Mouse (Mus musculus) ovary, postnatal 14 days (tissue): ENCODE results near the gene Ovol3.
"Not testable (repeated sequence)": the region's sequence is repeated elsewhere in the genome, so short reads cannot be mapped to it uniquely, and the experiment has no call there.

Source experiments
- DNase-seq: peaks from one replicate; pipeline ENCODE4 v3.0.0; 2022; ENCODE audit warnings: low spot score

Ovol3 gene

GRCm38 (mm10) chr7:30224206-30224605, 11.3 kb downstream of the Ovol3 start:
- no peak for DNase-seq

DNA sequence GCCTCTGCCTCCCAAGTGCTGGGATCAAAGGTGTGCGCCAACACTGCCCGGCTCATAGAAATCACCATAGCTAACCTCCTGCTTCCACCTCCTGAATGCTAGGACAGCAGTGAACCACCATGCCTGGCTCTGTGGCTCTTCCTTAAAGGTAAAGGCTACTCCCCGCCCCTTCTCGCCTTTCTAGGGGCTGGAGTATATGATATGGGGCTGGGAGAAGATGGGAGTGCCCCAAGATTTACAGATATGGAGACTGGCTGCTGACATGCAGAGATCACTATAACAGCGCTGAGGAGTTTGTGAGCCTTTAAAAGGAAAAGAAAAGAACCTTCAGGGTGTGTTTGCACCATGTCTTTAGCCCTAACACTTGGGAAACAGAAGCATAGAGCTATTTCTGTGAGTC, 13.3 kb downstream of the Ovol3 start:
- DNase-seq, result no peak

GRCm38 (mm10) chr7:30221433-30221832, 14.1 kb downstream of the Ovol3 start:
- no peak for DNase-seq

DNA sequence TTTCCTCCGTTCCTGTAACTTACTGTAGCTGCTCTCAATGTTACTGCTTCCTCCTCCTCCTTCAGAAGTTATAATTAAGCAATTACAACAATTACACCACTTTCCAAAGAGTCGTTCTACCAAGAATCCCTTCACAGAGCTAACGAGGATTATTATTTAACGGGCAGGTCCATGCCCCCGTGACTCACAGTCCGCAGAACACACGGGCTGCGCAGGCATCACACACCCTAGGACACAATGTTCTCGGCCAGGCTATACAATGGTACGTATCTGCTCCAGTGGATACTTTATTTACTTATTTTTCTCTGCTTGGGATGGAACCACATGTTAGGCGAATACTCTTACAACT, 15.5 kb downstream of the Ovol3 start:
- DNase-seq, result no peak

- DNase-seq, result peak; percentile 46
These were observed 16.1 kb downstream of the Ovol3 start for GRCm38 (mm10) chr7:30219293-30220007.

DNA sequence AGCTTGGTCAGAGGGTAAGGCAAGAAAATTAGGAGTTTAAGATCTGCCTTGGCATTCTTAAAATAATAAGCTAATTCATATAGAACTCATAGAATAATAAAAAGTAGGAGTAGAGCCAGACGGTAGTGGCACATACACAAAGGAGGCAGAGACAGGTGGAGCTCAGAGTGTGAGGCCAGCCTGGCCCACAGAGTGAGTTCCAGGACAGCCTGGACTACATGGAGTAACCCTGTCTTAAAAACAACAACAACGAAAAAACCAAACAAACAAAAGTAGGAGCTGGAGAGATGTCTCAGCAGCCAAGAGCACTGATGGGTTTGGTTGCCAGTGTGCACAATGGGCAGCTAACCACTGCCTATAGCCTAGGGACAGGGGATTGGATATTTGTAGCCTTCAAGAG, 18.2 kb downstream of the Ovol3 start:
- no peak for DNase-seq

GRCm38 (mm10) chr7:30216723-30217151, 18.8 kb downstream of the Ovol3 start:
- peak; percentile 58 for DNase-seq

GRCm38 (mm10) chr7:30215875-30216274, 19.6 kb downstream of the Ovol3 start:
- DNase-seq, result no peak

GRCm38 (mm10) chr7:30213881-30214280, 21.6 kb downstream of the Ovol3 start:
- no peak for DNase-seq

- no peak for DNase-seq
These were observed 24.5 kb downstream of the Ovol3 start for GRCm38 (mm10) chr7:30211025-30211424.

GRCm38 (mm10) chr7:30206364-30206763, 29.2 kb downstream of the Ovol3 start:
- not testable (repeated sequence) for DNase-seq

- DNase-seq, result peak; percentile 66
These were observed 30.1 kb downstream of the Ovol3 start for GRCm38 (mm10) chr7:30205383-30205782.

DNA sequence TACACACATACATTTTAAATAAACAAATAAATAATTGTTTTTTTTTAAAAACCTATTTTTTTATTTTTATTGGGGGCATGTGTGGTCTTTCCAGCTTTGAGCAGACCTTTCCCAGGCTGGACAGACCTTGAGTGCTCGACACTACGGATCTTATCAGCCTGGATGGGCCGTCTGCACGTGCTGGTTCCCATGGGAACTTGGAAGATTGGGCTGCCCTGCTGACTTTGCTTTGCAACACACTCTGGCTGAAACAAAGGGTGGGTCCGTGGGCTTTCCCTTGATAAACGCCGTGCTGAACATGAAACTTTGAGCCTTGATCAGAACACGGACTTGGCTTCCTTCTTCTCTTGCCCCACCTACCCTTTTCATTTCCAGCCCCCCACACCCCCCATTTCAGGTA, 31.1 kb downstream of the Ovol3 start:
- DNase-seq, result no peak

DNA sequence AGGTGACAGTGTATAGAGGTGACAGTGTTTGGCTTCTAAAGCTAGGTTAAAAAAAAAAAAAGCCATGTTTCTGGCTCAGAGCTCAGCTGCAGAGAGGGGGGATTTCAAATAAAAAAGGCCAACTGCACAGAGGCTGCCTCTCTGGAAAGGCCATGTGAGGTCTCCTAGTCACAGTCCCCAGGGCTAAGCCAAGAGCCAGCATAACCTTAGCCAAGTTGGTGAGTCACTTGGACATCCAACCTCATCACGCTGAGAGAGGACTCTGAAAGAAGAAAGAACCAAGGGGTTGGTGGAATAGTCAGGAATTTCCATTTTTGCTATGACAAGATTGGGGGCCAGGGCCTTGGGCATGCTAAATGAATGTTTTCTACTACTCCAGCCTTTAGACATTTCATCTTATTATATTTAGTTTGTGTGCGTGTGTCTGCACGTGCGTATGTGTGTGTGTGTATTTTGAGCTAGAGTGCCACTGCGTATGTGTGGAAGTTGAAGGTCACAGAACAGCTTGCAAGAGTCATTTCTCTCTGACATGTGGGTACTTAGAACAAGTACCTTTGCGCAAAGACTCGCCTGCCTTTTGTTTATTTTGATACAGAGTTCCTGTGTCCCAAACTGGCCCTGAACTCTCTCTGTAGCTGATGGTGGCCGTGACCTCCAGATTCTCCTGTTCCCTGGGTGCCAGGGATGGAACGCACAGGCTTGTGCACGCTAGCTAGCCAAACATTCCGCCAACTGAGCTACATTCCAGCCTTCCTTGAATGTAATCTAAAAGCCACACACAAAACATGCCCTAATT, 32.4 kb downstream of the Ovol3 start:
- DNase-seq, result no peak

DNA sequence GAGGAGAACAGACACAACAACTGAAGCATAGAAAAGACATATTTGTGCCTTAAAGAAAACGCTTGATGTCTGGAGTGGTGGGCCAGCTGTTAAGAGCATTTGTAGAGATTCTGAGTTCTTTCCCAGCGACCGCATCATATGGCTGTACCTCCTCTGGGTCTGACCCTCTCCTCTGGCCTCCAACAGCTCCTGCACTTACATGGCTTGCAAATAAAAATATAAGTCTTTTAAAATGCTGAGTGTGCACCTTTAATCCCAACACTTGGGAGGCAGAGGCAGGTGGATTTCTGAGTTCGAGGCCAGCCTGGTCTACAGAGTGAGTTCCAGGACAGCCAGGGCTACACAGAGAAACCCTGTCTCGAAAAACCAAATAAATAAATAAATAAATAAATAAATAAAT, 34.9 kb downstream of the Ovol3 start:
- DNase-seq, result not testable (repeated sequence)

- DNase-seq, result no peak
These were observed 35.3 kb downstream of the Ovol3 start for GRCm38 (mm10) chr7:30200200-30200599.

GRCm38 (mm10) chr7:30199498-30200139, 35.9 kb downstream of the Ovol3 start:
- no peak for DNase-seq

DNA sequence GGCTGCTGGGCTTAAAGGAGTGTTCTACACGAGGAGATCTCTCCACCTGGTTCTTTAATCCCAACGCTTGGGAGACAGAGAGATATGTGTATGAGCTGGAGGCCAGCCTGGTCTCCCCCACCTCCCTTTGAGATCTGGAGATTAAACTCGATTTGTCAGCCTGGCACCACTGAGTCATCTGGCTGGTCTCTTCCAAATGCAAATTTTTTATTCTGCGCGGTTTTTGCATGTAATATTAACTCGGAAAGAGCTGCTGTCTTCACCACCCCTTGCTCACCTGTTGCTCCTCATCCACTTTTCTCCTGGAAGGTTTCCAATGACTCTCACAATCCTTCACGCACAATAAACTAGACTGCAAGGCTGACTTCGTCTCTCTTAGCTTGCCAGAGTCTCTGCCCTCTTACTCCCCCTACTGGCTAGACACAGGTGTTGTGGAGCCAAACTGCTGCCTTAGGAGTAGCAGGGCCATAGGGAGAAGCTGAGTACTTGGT, 37.0 kb downstream of the Ovol3 start, which contains the start of gene Capns1:
Gene Capns1, minus strand, starts transcription at position 331 of the 491 bp plus-strand sequence.
- no peak for DNase-seq

GRCm38 (mm10) chr7:30197592-30198129, 37.9 kb downstream of the Ovol3 start:
- DNase-seq, result no peak

DNA sequence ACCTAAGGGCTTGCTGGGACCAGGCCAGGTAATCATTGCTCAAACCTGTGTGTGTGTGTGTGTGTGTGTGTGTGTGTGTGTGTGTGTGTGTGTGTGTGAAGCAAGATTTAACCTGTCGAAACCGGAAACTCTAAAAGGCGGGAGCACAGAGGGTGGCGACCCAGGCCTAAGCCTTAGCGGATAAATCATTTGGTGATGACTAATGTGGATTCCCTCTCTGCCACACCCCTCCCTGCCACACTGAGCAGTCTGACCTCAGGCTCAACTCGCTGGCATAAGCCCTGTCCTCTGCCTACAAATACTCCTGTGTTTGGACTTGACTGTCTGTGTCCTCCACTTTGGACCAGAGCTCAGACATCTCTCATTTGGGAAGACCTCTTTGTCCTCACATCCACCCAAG, 39.4 kb downstream of the Ovol3 start:
- DNase-seq, result no peak

DNA sequence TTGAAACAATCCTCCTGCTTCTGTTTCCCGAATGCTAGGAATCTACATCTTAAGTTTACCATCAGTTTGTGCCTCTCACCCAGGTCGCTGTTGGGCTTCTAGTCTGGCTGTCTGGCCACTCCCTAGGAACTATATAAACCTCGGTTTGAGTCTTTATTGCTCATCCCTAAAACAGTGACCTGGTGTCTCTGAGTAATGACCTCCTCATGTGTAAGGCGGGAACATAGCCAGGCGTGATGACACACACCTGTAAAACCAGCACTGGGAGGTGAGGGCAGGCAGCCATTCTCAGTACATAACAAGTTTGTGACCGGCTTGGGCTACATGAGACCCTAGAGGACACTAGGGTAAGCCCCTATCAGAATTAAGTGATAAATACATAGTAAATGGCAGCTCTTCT, 40.1 kb downstream of the Ovol3 start:
- DNase-seq, result no peak

- DNase-seq, result peak; percentile 86
These were observed 40.6 kb downstream of the Ovol3 start for GRCm38 (mm10) chr7:30194884-30195283.
